Mouse (Mus musculus) limb, embryonic 14.5 days (tissue): ENCODE measurements around the gene Slc16a5. TPM values are rescaled to one million over a fixed set of nuclear protein-coding genes. Genes with fewer than 3 reads are reported as not detected.
"Not testable (repeated sequence)": the region's sequence is repeated elsewhere in the genome, so short reads cannot be mapped to it uniquely, and the experiment has no call there.

Experiments used
- ATAC-seq: fragments of 200-750 bp; cut with Nextera tagmentation; 2 replicates; pipeline ENCODE4 v1.8.0; 2017; ENCODE audit warnings: low read depth, moderate number of reproducible peaks, moderate TSS enrichment; ENCODE audit not compliant: low FRiP score
- DNase-seq: peaks from one replicate; pipeline ENCODE4 v3.0.0-alpha.2; 2015; ENCODE audit warnings: low spot score
- H3K27ac ChIP-seq: fragments of 300-500 bp; sonication (generic); replicated peaks from 2 replicates; pipeline ENCODE4 v1.5.1; 2014; ENCODE audit warnings: low read depth, mild to moderate bottlenecking, low read length, moderate library complexity, mixed read lengths
- H3K27me3 ChIP-seq: fragments of 300-500 bp; sonication (generic); 2 replicates; pipeline ENCODE4 v1.6.1; 2014; ENCODE audit warnings: low read length, mixed read lengths; ENCODE audit not compliant: control insufficient read depth, insufficient read depth
- H3K36me3 ChIP-seq: fragments of 300-500 bp; sonication (generic); 2 replicates; pipeline ENCODE4 v1.6.1; 2014; ENCODE audit warnings: mild to moderate bottlenecking, low read length, moderate library complexity, mixed read lengths; ENCODE audit not compliant: control insufficient read depth, insufficient read depth
- H3K4me1 ChIP-seq: fragments of 300-500 bp; sonication (generic); 2 replicates; pipeline ENCODE4 v1.6.1; 2014; ENCODE audit warnings: antibody characterized with exemption, low read length, mixed read lengths; ENCODE audit not compliant: control insufficient read depth, insufficient read depth
- H3K4me2 ChIP-seq: fragments of 300-500 bp; sonication (generic); replicated peaks from 2 replicates; pipeline ENCODE4 v1.6.1; 2014; ENCODE audit warnings: low read depth, mild to moderate bottlenecking, low read length, moderate library complexity; ENCODE audit not compliant: severe bottlenecking
- H3K4me3 ChIP-seq: fragments of 300-500 bp; sonication (generic); replicated peaks from 2 replicates; pipeline ENCODE4 v1.5.1; 2014; ENCODE audit warnings: low read length
- H3K9ac ChIP-seq: fragments of 300-500 bp; sonication (generic); 2 replicates; pipeline ENCODE4 v1.6.1; 2014; ENCODE audit warnings: mild to moderate bottlenecking, low read depth, low read length, moderate library complexity; ENCODE audit not compliant: severe bottlenecking
- H3K9me3 ChIP-seq: fragments of 300-500 bp; sonication (generic); 2 replicates; pipeline ENCODE4 v1.6.1; 2016; ENCODE audit warnings: low read length; ENCODE audit not compliant: control insufficient read depth
- POLR2A ChIP-seq: fragments of 200-500 bp; IDR thresholded peaks from 2 replicates; pipeline ENCODE4 v1.8.0; 2012; ENCODE audit warnings: inconsistent platforms, mild to moderate bottlenecking, moderate library complexity, borderline replicate concordance; ENCODE audit not compliant: insufficient read depth, insufficient read length; ENCODE audit errors: extremely low read depth
- WGBS: fragments of 180-500 bp; shearing (Covaris S2); extraction: QIAGEN DNeasy Blood & Tissue Kit; methylation state at CpG from one replicate; pipeline ENCODE4 v1.1.7; 2014; 5-methylcytosine and 5-hydroxymethylcytosine counted together
- polyA plus RNA-seq, 2 experiments: library from polyadenylated mRNA; depleted of rRNA in 1 of 2; stranded (reverse) in 1 of 2; unstranded in 1 of 2; fragments of >200 nt; fragmentation: Nextera tagmentation in 1 of 2; extraction: Ambion mirVana in 1 of 2; gene quantifications; 2 replicates each; pipeline versions ENCODE4 v1.2.1 to v1.2.3; 2012 to 2014

Gene Slc16a5
- polyA plus RNA-seq, 2 experiments = 0.04 TPM; not detected in 1

- ATAC-seq = peak; percentile 39
- H3K4me2 ChIP-seq = peak overlapping the region; percentile 13
Measured at GRCm38 (mm10) chr11:115473626-115474275, 11.5 kb downstream of the Slc16a5 start.

GRCm38 (mm10) chr11:115475025-115475757 lies 12.9 kb downstream of the Slc16a5 start, which contains the start of gene Armc7:
TSS of gene Armc7 (plus strand) at chr11:115475667.
- peak within 1 kb of the TSS; percentile 35; the same call in 1 of the 2 replicates for H3K27ac ChIP-seq
- no peaks in the 10 kb centered on the region for H3K27me3 ChIP-seq
- DNase-seq = peak; percentile 98
- ATAC-seq = peak; percentile 97
- H3K36me3 ChIP-seq = no peaks in the 10 kb centered on the region
- H3K4me3 ChIP-seq = peak within 1 kb of the TSS; percentile 86
- peak within 1 kb of the TSS; percentile 92 for H3K4me2 ChIP-seq
- TF ChIP-seq POLR2A = peak; percentile 91; the same call in 1 of the 2 replicates
- under 1% methylated on average over 26 of the region's 26 CpGs for WGBS
- peaks cover 9% of the 10 kb centered on the region; the same call in 1 of the 2 replicates for H3K4me1 ChIP-seq
- peak within 1 kb of the TSS; percentile 77 for H3K9ac ChIP-seq
- no peaks in the 10 kb centered on the region for H3K9me3 ChIP-seq

More at GRCm38 (mm10) chr11:115473626-115474275, 11.5 kb downstream of the Slc16a5 start:
- Histone ChIP-seq H3K9me3 (no peaks in the 10 kb centered on the region), H3K27ac (peak overlapping the region; percentile 9; the same call in 1 of the 2 replicates), H3K36me3 (no peaks in the 10 kb centered on the region), H3K27me3 (no peaks in the 10 kb centered on the region), H3K9ac (no peak overlapping the region), H3K4me1 (peaks cover 9% of the 10 kb centered on the region; the same call in 1 of the 2 replicates), H3K4me3 (no peak overlapping the region)
- TF ChIP-seq POLR2A = no peak
- peak; percentile 97 for DNase-seq
- WGBS = 10% methylated on average over 15 of the region's 15 CpGs

GRCm38 (mm10) chr11:115475758-115476237 lies 13.5 kb downstream of the Slc16a5 start:
- no peaks in the 10 kb centered on the region for H3K36me3 ChIP-seq
- TF ChIP-seq POLR2A = no peak
- 4% methylated on average over 28 of the region's 28 CpGs for WGBS
- H3K4me2 ChIP-seq = peak overlapping the region; percentile 92
- H3K9me3 ChIP-seq = no peaks in the 10 kb centered on the region
- peaks cover 9% of the 10 kb centered on the region; the same call in 1 of the 2 replicates for H3K4me1 ChIP-seq
- peak overlapping the region; percentile 86 for H3K4me3 ChIP-seq
- no peaks in the 10 kb centered on the region for H3K27me3 ChIP-seq
- no peak for DNase-seq
- H3K9ac ChIP-seq = peak overlapping the region; percentile 77
- ATAC-seq = no peak
- no peak overlapping the region for H3K27ac ChIP-seq

GRCm38 (mm10) chr11:115476630-115477029 lies 14.4 kb downstream of the Slc16a5 start:
- H3K9ac ChIP-seq, H3K9me3 ChIP-seq, H3K27ac ChIP-seq, H3K36me3 ChIP-seq, H3K27me3 ChIP-seq, H3K4me1 ChIP-seq, ATAC-seq, H3K4me3 ChIP-seq, DNase-seq: not testable (repeated sequence)
- H3K4me2 ChIP-seq = peak overlapping the region; percentile 92
- WGBS = 75% methylated on average over 4 of the region's 4 CpGs

- 0 out of 2 replicates have a peak overlapping the region, but pooled peaks have one; percentile 16 for H3K9ac ChIP-seq
Measured at GRCm38 (mm10) chr11:115477388-115477787, 15.1 kb downstream of the Slc16a5 start.

More at GRCm38 (mm10) chr11:115477388-115477787, 15.1 kb downstream of the Slc16a5 start:
- not testable (repeated sequence) for H3K4me2 ChIP-seq, H3K36me3 ChIP-seq, H3K4me3 ChIP-seq, H3K27me3 ChIP-seq, H3K4me1 ChIP-seq, H3K27ac ChIP-seq, DNase-seq, ATAC-seq, H3K9me3 ChIP-seq
- WGBS = 84% methylated on average over 7 of the region's 7 CpGs
